Mouse (Mus musculus) forebrain, embryonic 14.5 days (tissue): ENCODE measurements around the gene Tmem222. TPM values are rescaled to one million over a fixed set of nuclear protein-coding genes. Genes with fewer than 3 reads are reported as not detected.

Source experiments
- ATAC-seq: fragments of 200-750 bp; cut with Nextera tagmentation; 2 replicates; pipeline ENCODE4 v1.8.0; 2017; ENCODE audit warnings: mild to moderate bottlenecking, moderate library complexity
- DNase-seq: peaks from one replicate; pipeline ENCODE4 v3.0.0-alpha.2; 2015; ENCODE audit warnings: low spot score
- H3K27ac ChIP-seq: fragments of 300-500 bp; sonication (generic); 2 replicates; pipeline ENCODE4 v1.5.1; 2014; ENCODE audit warnings: low read depth, mild to moderate bottlenecking, control low read depth, low read length, moderate library complexity
- H3K27me3 ChIP-seq: fragments of 300-500 bp; sonication (generic); replicated peaks from 2 replicates; pipeline ENCODE4 v1.6.1; 2014; ENCODE audit warnings: low read length, control low read depth, mixed read lengths; ENCODE audit not compliant: control insufficient read depth, insufficient read depth
- H3K36me3 ChIP-seq: fragments of 300-500 bp; sonication (generic); 2 replicates; pipeline ENCODE4 v1.6.1; 2014; ENCODE audit warnings: low read length, control low read depth; ENCODE audit not compliant: control insufficient read depth, insufficient read depth
- H3K4me1 ChIP-seq: fragments of 300-500 bp; sonication (generic); 2 replicates; pipeline ENCODE4 v1.6.1; 2014; ENCODE audit warnings: antibody characterized with exemption, low read length, control low read depth; ENCODE audit not compliant: control insufficient read depth, insufficient read depth
- H3K4me2 ChIP-seq: fragments of 300-500 bp; sonication (generic); 2 replicates; pipeline ENCODE4 v1.6.1; 2014; ENCODE audit warnings: mild to moderate bottlenecking, control low read depth, low read length
- H3K4me3 ChIP-seq: fragments of 300-500 bp; sonication (generic); 2 replicates; pipeline ENCODE4 v1.5.1; 2014; ENCODE audit warnings: low read depth, low read length, control low read depth
- H3K9ac ChIP-seq: fragments of 300-500 bp; sonication (generic); 2 replicates; pipeline ENCODE4 v1.6.1; 2014; ENCODE audit warnings: mild to moderate bottlenecking, low read length, control low read depth, moderate library complexity
- H3K9me3 ChIP-seq: fragments of 300-500 bp; sonication (generic); replicated peaks from 2 replicates; pipeline ENCODE4 v1.6.1; 2016; ENCODE audit warnings: low read length, control low read depth, mixed read lengths; ENCODE audit not compliant: control insufficient read depth
- WGBS: fragments of 180-500 bp; shearing (Covaris S2); extraction: QIAGEN DNeasy Blood & Tissue Kit; methylation state at CpG from one replicate; pipeline ENCODE4 v1.1.7; 2014; 5-methylcytosine and 5-hydroxymethylcytosine counted together
- polyA plus RNA-seq: library from polyadenylated mRNA; unstranded; fragments of >200 nt; fragmentation: Nextera tagmentation; extraction: Ambion mirVana; gene quantifications from 2 replicates; pipeline ENCODE4 v1.2.1, GENCODE M21; 2014

Gene Tmem222
- polyA plus RNA-seq, 1 experiment from 2014 or later, result 131 TPM

- DNase-seq (peak; percentile 75), ATAC-seq (no peak)
- Histone ChIP-seq H3K4me2 (no peak overlapping the region), H3K4me1 (peaks cover 15% of the 10 kb centered on the region), H3K9ac (no peak overlapping the region), H3K36me3 (peaks cover 55% of the 10 kb centered on the region), H3K4me3 (no peak overlapping the region), H3K27me3 (no peaks in the 10 kb centered on the region), H3K9me3 (no peaks in the 10 kb centered on the region), H3K27ac (peak overlapping the region; percentile 5; the same call in 1 of the 2 replicates)
- WGBS, result 22% methylated on average over 4 of the region's 4 CpGs
Measured at GRCm38 (mm10) chr4:133301802-133302201, 24.2 kb upstream of the Tmem222 start.

- Histone ChIP-seq H3K9ac (no peak overlapping the region), H3K36me3 (peaks cover 66% of the 10 kb centered on the region)
Measured at GRCm38 (mm10) chr4:133300421-133300820, 22.8 kb upstream of the Tmem222 start.

GRCm38 (mm10) chr4:133299701-133300100 is 22.1 kb upstream of the Tmem222 start:
- Histone ChIP-seq H3K9ac (no peak overlapping the region), H3K4me2 (no peak overlapping the region), H3K36me3 (peaks cover 67% of the 10 kb centered on the region), H3K4me1 (peaks cover 15% of the 10 kb centered on the region), H3K27me3 (no peaks in the 10 kb centered on the region), H3K27ac (peak overlapping the region; percentile 90), H3K9me3 (no peaks in the 10 kb centered on the region), H3K4me3 (no peak overlapping the region)
- 55% methylated on average over 5 of the region's 5 CpGs for WGBS
- ATAC-seq, result peak; percentile 71
- DNase-seq, result peak; percentile 81

More at GRCm38 (mm10) chr4:133300421-133300820, 22.8 kb upstream of the Tmem222 start:
- DNase-seq (no peak), ATAC-seq (no peak)
- H3K4me1 ChIP-seq, result peaks cover 15% of the 10 kb centered on the region
- 89% methylated on average over 11 of the region's 11 CpGs for WGBS
- H3K9me3 ChIP-seq, result no peaks in the 10 kb centered on the region
- no peak overlapping the region for H3K4me2 ChIP-seq
- no peak overlapping the region for H3K4me3 ChIP-seq
- H3K27ac ChIP-seq, result peak overlapping the region; percentile 90
- no peaks in the 10 kb centered on the region for H3K27me3 ChIP-seq

- DNase-seq (peak; percentile 64), ATAC-seq (no peak)
Measured at GRCm38 (mm10) chr4:133298516-133299365, 21.1 kb upstream of the Tmem222 start.

GRCm38 (mm10) chr4:133297801-133298238 is 20.2 kb upstream of the Tmem222 start:
- no peak overlapping the region for H3K4me3 ChIP-seq
- DNase-seq (peak; percentile 94), ATAC-seq (peak; percentile 77)
- peaks cover 22% of the 10 kb centered on the region for H3K4me1 ChIP-seq
- no peaks in the 10 kb centered on the region for H3K27me3 ChIP-seq
- peak overlapping the region; percentile 90 for H3K27ac ChIP-seq
- no peak overlapping the region for H3K4me2 ChIP-seq
- WGBS, result 3% methylated on average over 5 of the region's 5 CpGs
- H3K36me3 ChIP-seq, result peaks cover 65% of the 10 kb centered on the region
- no peaks in the 10 kb centered on the region for H3K9me3 ChIP-seq
- H3K9ac ChIP-seq, result peak overlapping the region; percentile 35; the same call in 1 of the 2 replicates

More at GRCm38 (mm10) chr4:133298516-133299365, 21.1 kb upstream of the Tmem222 start:
- Histone ChIP-seq H3K4me2 (no peak overlapping the region), H3K9ac (no peak overlapping the region), H3K4me1 (peaks cover 15% of the 10 kb centered on the region), H3K27me3 (no peaks in the 10 kb centered on the region), H3K9me3 (no peaks in the 10 kb centered on the region), H3K36me3 (peaks cover 69% of the 10 kb centered on the region), H3K27ac (peak overlapping the region; percentile 90), H3K4me3 (no peak overlapping the region)
- WGBS, result 45% methylated on average over 12 of the region's 12 CpGs

- Histone ChIP-seq H3K36me3 (peaks cover 60% of the 10 kb centered on the region), H3K9ac (0 out of 2 replicates have a peak overlapping the region, but pooled peaks have one; percentile 30), H3K4me3 (no peak overlapping the region), H3K4me1 (peaks cover 24% of the 10 kb centered on the region), H3K4me2 (no peak overlapping the region), H3K27ac (peak overlapping the region; percentile 90; the same call in 1 of the 2 replicates), H3K27me3 (no peaks in the 10 kb centered on the region), H3K9me3 (no peaks in the 10 kb centered on the region)
- DNase-seq, result no peak
- 76% methylated on average over 10 of the region's 10 CpGs for WGBS
- no peak for ATAC-seq
Measured at GRCm38 (mm10) chr4:133297360-133297759, 19.8 kb upstream of the Tmem222 start.

- ATAC-seq, result no peak
- Histone ChIP-seq H3K27me3 (no peaks in the 10 kb centered on the region), H3K4me2 (no peak overlapping the region), H3K27ac (no peak overlapping the region), H3K4me1 (peaks cover 24% of the 10 kb centered on the region), H3K36me3 (peaks cover 41% of the 10 kb centered on the region), H3K9me3 (no peaks in the 10 kb centered on the region), H3K9ac (no peak overlapping the region), H3K4me3 (no peak overlapping the region)
- DNase-seq, result no peak
- WGBS, result 46% methylated on average over 11 of the region's 11 CpGs
Measured at GRCm38 (mm10) chr4:133294084-133294483, 16.5 kb upstream of the Tmem222 start.

- Histone ChIP-seq H3K9me3 (no peaks in the 10 kb centered on the region), H3K27ac (peak overlapping the region; percentile 70), H3K9ac (peak overlapping the region; percentile 29; the same call in 1 of the 2 replicates), H3K4me1 (peaks cover 15% of the 10 kb centered on the region), H3K36me3 (peaks cover 41% of the 10 kb centered on the region), H3K4me2 (no peak overlapping the region), H3K27me3 (no peaks in the 10 kb centered on the region), H3K4me3 (no peak overlapping the region)
- DNase-seq, result peak; percentile 50
- peak; percentile 64 for ATAC-seq
- 18% methylated on average over 24 of the region's 24 CpGs for WGBS
Measured at GRCm38 (mm10) chr4:133292901-133293843, 15.6 kb upstream of the Tmem222 start.
